Mouse (Mus musculus) lung, adult 2 months (tissue): ENCODE measurements around the gene Cpt1c. TPM values are rescaled to one million over a fixed set of nuclear protein-coding genes. Genes with fewer than 3 reads are reported as not detected.

Source experiments
- DNase-seq: peaks from one replicate; pipeline ENCODE4 v3.0.0; 2022
- H3K4me1 ChIP-seq: fragments of 200-500 bp; 2 replicates; pipeline ENCODE4 v1.6.1; 2011; ENCODE audit warnings: low read length; ENCODE audit not compliant: control insufficient read depth, insufficient read depth
- H3K4me3 ChIP-seq: fragments of 200-500 bp; replicated peaks from 2 replicates; pipeline ENCODE3; 2011; ENCODE audit warnings: low read depth, mild to moderate bottlenecking, control low read depth, low read length; ENCODE audit errors: extremely low read depth
- CTCF ChIP-seq: fragments of 200-500 bp; IDR thresholded peaks from 2 replicates; pipeline ENCODE4 v1.5.1; 2011; ENCODE audit warnings: mild to moderate bottlenecking, low read length, control low read depth; ENCODE audit not compliant: insufficient read depth
- POLR2A ChIP-seq: fragments of 200-500 bp; IDR thresholded peaks from 2 replicates; pipeline ENCODE4 v1.6.1; 2011; ENCODE audit warnings: low read depth, mild to moderate bottlenecking, control low read depth, low read length, borderline replicate concordance; ENCODE audit errors: extremely low read depth
- WGBS: fragments of 180-500 bp; shearing (Covaris S2); methylation state at CpG from one replicate; pipeline ENCODE4 v1.1.7; 2018; 5-methylcytosine and 5-hydroxymethylcytosine counted together
- polyA plus RNA-seq: library from polyadenylated mRNA; depleted of rRNA; stranded (reverse); fragments of >200 nt; gene quantifications from 2 replicates; pipeline ENCODE4 v1.2.3, GENCODE M21; 2012

Gene Cpt1c
- polyA plus RNA-seq, 1 experiment, result 20.7 TPM

DNA sequence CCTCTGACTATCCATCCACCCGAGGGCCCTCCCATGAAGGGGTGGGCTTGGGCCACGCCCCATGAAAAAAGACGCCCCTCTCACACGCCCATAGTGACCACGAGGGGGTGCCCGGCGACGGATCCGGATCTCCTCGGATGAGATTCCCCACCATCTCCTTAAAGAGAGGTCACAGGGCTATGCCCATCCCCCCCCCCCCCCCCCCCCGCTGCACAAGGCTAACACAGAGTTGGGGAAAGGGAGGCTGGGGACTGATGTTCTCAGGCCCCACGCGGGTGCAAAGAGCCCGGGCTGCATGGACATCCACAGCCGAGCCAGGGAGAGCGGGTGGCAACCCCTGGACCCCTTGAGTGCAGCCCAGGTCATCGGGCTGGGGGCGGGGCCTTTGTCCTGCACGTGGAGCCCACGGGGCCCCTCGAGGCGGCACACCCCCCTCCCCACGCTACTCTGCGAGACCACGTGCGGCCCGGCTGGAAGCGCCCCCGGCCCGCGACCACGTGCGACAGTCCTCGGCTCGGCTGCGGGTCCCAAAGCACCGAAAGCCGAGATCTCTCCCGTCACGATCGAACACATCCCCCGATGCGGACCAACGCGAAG is 11.0 kb upstream of the Cpt1c start:
- DNase-seq, result peak; percentile 44

DNA sequence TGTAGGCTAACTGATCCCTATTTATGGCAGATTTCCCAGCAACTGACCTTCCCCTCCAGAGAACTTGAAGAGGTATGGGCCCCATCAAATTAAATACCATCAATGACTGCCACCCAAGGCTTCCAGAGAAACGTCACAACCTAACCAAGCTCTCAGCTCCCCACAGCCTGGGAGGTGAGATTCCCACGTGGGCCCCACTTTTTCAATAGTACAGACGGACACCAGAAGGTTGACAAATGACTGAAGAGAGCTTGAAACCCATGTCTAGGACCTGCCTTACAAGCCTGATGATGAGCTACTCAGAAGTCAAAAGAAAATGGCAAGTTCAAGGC is 10.1 kb upstream of the Cpt1c start:
- TF ChIP-seq CTCF, result no peak
- no peak for TF ChIP-seq POLR2A
- WGBS, result 40% methylated on average over 3 of the region's 3 CpGs
- Histone ChIP-seq H3K4me1 (peaks cover 5% of the 10 kb centered on the region), H3K4me3 (no peak overlapping the region)
- no peak for DNase-seq

More for the DNA sequence above, 11.0 kb upstream of the Cpt1c start:
- Histone ChIP-seq H3K4me1 (peaks cover 5% of the 10 kb centered on the region), H3K4me3 (peak overlapping the region; percentile 79)
- WGBS, result 1% methylated on average over 45 of the region's 45 CpGs
- no peak for TF ChIP-seq POLR2A
- TF ChIP-seq CTCF, result no peak

DNA sequence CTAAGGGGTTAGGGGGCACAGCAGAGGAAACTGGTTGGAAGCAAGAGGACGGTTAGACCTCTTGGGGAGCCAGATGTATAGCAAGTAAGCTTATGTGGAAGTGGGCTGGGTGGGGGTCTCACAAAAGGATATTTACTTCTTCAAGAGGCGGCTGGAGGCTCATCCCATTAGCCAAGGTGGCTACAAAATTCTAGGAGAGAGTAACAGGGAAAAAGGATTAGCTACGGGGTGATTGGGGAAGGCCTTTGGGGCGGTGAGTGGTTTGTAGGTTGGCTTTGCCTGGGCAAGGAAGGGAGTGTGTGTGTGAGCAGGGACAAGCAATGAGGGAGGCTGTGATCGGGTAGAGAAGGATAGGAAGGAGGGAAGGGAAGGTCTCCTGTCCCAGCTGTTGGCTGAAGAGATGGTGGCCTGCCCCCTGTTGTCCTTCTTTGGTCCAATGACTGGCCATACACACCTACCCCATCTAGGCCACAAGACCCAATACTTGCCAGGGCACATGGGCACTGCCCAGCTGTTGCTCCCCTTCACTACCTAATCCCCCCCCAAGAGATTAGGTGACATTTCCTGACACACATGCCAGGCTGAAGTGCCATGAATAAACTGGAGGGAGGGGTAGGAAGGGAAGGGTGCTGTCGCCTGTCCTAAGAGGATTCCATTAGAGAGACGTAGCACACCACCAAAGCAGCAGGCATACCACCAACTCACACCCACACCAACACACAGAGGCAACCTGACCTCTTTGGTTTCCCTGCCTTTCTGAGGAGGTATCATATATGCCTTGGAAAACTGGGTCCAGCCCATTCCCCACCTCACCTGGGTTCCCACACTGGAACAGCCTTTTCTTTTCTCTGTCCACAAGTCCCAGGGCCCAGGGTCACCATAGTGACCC is 9.5 kb upstream of the Cpt1c start:
- DNase-seq, result no peak
- WGBS, result 72% methylated on average over 7 of the region's 7 CpGs
- TF ChIP-seq CTCF (no peak), POLR2A (no peak)
- Histone ChIP-seq H3K4me1 (peaks cover 5% of the 10 kb centered on the region), H3K4me3 (no peak overlapping the region)

DNA sequence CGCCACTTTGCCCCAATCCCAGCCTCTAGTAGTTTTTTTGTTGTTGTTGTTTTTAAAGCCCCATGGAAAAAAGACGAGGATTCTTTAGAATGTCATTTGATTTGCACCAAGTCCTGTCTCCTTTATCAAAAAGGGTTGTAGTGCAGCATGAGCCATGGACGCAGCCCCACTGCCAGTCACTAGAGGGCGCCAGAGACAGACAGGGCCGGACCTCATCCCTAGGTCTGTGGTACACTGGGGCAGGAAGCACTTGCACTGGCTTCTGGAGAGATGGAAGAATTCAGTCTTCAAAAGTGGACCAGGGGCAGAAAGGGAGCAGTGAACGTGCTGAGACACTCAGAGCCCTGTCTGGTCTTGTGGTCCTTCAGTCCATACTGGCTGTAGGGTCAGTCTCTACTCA is 8.4 kb upstream of the Cpt1c start:
- H3K4me1 ChIP-seq, result peaks cover 5% of the 10 kb centered on the region
- TF ChIP-seq CTCF, result peak; percentile 95
- TF ChIP-seq POLR2A, result no peak
- 24% methylated on average over 6 of the region's 6 CpGs for WGBS
- peak; percentile 88 for DNase-seq
- no peak overlapping the region for H3K4me3 ChIP-seq

DNA sequence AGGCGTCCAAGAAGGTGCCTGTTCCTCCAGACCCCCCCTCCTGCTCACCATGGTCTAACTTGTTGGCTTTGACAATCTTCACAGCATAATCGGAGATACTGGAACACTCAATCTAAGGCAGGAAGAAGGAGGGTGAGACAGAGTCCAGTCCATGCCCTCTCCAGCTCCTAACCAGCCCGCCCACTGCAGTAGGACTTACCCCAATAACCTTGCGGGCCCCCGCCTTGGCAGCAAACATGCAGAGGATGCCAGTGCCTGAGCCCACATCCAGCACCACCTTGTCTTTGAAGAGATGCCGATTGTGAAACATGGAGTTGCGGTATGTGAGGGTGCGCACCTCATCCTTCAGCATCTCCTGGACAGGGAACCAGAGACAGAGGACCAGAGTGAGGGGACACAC is 6.9 kb upstream of the Cpt1c start:
- no peaks in the 10 kb centered on the region; the same call in 1 of the 2 replicates for H3K4me1 ChIP-seq
- no peak for TF ChIP-seq POLR2A
- no peak for TF ChIP-seq CTCF
- WGBS, result 91% methylated on average over 8 of the region's 8 CpGs
- H3K4me3 ChIP-seq, result no peak overlapping the region
- DNase-seq, result no peak

DNA sequence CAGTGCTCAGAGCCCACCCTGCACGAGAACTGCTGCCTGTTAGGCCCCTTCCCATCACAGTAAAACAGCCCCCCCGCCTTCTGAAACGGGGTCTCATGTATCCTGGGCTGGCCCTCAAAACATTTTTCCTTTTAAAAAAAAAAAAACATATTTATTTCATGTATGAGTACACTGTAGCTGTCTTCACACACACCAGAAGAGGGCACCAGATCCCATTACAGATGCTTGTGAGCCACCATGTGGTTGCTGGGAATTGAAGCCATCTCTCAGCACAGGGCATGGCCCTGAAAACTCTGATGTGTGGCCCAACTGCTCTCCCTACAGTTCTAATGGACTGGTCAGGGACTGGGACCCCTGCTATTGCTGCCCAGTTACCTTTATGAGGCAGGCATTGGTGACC is 3.6 kb upstream of the Cpt1c start:
- Histone ChIP-seq H3K4me1 (peaks cover 3% of the 10 kb centered on the region; the same call in 1 of the 2 replicates), H3K4me3 (no peak overlapping the region)
- TF ChIP-seq CTCF, result no peak
- no peak for TF ChIP-seq POLR2A
- WGBS, result 85% methylated on average over 3 of the region's 3 CpGs
- no peak for DNase-seq

DNA sequence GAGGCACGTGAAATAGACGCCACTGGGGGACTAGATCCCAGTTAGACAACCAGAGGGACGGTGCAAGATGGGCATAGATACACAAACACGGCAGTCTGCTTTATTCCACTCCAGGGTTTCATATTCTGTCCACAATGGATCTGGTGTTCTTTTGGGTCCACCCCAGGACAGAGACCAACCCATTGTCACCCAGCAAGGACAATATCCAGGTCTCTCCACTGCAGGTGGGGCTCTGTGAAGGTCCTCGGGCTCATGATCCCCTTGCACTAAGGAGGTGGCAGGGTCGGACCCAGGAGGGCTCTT is 417 bp upstream of the Cpt1c start:
- no peak for DNase-seq
- TF ChIP-seq CTCF (no peak), POLR2A (no peak)
- 23% methylated on average over 6 of the region's 6 CpGs for WGBS
- Histone ChIP-seq H3K4me1 (peaks cover 5% of the 10 kb centered on the region; the same call in 1 of the 2 replicates), H3K4me3 (no peak overlapping the region)

DNA sequence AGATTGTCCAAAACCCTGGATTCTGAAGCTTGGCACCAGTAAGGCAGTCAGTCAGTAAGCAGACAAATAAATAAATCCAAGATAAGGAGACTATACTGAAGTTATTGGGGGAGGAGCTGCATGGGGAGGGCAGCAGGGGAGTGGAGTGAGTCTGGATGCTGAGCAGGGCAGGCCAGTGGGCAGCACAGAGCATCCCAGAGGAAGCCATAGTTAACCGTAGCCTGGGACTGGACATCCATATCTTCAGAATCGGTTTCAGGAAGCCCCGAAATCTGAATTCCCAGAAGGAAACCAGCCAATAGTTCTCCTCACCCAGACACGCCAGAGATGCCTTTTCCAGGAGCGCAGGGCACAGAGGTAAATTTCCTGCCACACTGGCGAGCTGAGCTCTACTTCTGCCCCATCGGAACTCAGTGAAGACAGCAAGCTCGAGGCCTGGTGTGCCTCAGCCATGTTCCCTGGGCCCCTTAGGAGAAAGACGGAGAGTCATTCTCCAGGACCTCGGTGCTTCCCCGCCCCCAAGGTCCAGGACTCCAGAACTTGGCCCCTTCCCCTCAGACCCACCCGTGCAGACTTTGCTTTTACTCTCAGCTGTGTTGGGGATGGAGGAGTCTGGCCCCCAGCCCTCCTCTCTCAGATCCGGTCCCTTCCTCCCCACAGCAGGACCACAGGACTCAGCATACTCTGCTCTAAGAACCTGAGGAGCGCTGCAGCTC is 1.1 kb downstream of the Cpt1c start:
- 49% methylated on average over 14 of the region's 14 CpGs for WGBS
- no peak overlapping the region for H3K4me3 ChIP-seq
- peaks cover 5% of the 10 kb centered on the region; the same call in 1 of the 2 replicates for H3K4me1 ChIP-seq
- no peak for DNase-seq
- no peak for TF ChIP-seq CTCF
- TF ChIP-seq POLR2A, result no peak

DNA sequence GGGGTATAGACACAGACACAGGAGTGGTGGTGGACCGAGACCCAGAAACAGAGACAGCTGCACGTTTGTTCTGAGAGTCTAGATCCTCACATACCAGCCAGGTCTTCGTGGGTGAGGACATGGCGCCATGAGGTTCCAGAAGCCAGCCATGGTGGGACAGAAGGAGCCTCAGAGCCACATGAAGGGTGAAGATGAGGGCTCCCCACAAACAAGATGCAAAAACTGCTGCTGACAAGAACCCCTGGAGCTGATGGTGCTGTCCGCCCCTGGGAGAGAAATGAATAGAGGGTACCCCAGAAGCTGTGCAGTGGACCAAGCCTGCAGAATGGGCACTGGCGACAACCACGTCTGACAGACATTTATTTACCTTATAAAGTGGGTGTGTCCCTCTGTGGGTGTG is 3.5 kb downstream of the Cpt1c start:
- H3K4me3 ChIP-seq, result no peak overlapping the region
- 59% methylated on average over 7 of the region's 7 CpGs for WGBS
- no peak for DNase-seq

DNA sequence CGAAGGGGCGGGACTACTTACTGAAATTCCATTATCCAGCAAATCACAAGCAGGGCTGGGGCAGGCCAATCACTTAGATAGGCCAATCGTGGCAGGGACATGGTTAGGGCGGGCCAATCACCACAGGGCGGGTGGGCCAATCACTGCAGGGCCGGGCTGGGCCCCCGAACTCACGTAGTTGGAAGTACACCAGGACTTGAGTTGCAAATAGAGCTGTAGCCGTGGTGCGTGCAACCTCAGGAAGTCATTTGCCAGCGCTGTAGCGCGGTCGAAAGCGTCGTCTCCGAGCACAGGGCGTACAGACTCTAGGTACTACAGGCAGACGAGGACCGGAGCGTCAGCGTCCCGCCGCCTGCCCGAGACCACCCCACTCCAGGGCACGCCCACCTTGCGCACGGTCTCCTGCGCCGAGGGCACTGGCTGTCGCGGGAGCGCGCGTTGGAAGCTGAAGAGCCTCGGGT is 4.4 kb downstream of the Cpt1c start:
- TF ChIP-seq POLR2A (peak; percentile 65; the same call in 1 of the 2 replicates), CTCF (no peak)
- H3K4me1 ChIP-seq, result peaks cover 5% of the 10 kb centered on the region; the same call in 1 of the 2 replicates
- peak; percentile 79 for DNase-seq
- 2% methylated on average over 36 of the region's 36 CpGs for WGBS
- H3K4me3 ChIP-seq, result peak overlapping the region; percentile 88

More for the DNA sequence above, 3.5 kb downstream of the Cpt1c start:
- peaks cover 5% of the 10 kb centered on the region; the same call in 1 of the 2 replicates for H3K4me1 ChIP-seq
- TF ChIP-seq POLR2A, result no peak
- TF ChIP-seq CTCF, result no peak
